Mouse (Mus musculus) spleen, adult 18-20 months (tissue): ENCODE results near the gene Atp8b3.

ENCODE experiments used
- DNase-seq, 2 experiments: peaks; one replicate each; pipeline ENCODE4 v3.0.0; 2022; ENCODE audit warnings: mixed read lengths in 2 of 2

The Atp8b3 gene

DNA sequence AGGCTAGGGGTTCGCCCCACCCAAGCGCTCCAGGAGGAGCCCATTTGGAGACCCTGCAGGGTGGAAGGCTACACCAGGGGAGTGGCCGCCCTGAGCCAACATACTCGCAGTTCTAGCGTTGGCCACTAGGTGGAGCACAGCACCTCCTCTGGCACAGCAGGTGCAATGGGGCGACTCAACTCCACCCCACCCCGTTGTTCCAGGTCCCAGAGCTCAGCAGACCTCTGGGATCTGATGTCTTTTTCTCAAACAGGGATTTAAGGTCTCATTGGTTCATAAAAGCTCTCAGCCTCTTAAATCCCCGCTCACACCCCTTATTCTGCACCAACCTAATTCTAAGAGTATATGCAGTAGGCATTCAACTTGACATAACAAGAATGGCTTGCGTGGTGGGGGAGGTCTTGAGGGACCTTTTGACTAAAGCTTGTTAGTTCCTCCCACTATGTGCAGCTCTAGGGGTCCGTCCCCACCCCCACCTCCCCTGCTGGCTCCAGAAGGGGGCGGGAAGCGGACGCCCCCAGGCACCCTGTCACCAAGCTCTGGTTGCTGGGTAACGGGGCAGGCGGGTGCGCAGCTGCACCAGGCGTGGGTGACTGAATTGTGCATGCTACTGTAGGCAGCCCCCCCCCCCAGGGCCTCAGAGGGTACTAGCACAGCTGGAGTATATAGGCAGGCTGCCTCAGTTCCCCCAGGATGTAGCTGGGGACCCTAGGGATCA, 27.6 kb upstream of the Atp8b3 start:
- peak; percentile 77 to 91 for DNase-seq

DNA sequence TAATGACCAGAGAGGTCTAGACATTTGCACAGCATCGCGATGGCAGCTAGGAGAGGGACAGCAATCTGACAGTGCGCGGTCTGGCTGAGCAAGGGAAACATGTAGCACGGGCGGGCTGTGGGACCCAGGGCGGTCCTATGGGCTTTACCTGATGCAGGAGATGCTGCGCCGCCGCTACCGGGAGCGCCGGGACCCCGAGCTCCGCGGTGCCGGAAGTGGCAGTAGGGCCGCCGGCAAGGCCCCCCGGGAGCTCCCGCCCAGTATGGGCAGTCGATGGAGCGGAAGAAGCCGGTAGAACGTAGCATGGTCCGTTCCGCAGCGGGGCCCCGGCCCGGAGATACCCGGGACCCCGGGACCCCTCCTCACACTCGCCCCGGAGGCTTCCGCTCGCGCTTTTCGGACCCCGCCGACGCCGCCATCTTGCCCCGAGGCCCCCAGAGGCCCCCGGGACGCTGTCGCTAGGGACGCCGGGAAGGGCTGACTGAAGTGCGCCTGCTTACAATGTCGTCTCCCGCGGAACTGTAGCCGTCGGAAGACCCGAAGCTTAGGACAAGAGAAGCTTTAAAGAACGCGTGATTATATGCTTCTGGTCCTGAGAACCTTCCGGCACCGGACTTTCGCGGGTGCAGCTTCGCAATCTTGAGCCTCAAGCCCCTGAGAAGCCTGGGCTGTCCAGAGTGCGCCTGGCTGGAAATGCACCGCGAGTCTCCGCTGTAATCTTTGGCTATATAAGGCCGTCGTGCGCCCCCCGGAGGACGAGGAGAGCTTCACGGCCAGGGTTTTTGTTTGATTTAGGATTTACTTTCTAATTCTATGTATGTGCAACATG, 22.4 kb upstream of the Atp8b3 start, which contains the start of gene Rexo1:
Gene Rexo1, minus strand, starts transcription at position 445 of the 829 bp plus-strand sequence.
- peak; percentile 83 to 95 for DNase-seq

- no peak for DNase-seq
Measured at GRCm38 (mm10) chr10:80560621-80561020, 21.7 kb upstream of the Atp8b3 start.

DNA sequence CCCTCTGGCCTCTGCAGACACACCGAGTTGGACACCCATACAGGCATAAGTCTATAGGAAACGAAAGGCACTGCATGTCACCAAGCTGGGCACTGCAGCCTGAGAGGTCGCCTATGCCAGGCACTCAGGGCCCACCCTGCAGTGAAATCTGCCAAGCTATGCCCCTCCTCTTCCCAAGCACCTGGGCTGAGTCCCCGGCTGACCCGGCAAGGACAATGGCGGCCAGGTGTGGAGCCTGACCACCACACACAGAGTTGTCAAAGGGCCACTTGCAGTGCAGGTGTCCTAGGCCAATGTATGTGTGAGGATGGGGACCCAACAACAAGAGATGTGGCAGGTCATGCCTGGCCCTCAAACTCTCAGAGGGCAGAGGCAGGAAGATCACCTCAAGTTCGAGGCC, 20.5 kb upstream of the Atp8b3 start:
- DNase-seq: no peak

GRCm38 (mm10) chr10:80557346-80557965, 18.5 kb upstream of the Atp8b3 start:
- peak in 1 of 2 experiments; percentile 65 for DNase-seq

DNA sequence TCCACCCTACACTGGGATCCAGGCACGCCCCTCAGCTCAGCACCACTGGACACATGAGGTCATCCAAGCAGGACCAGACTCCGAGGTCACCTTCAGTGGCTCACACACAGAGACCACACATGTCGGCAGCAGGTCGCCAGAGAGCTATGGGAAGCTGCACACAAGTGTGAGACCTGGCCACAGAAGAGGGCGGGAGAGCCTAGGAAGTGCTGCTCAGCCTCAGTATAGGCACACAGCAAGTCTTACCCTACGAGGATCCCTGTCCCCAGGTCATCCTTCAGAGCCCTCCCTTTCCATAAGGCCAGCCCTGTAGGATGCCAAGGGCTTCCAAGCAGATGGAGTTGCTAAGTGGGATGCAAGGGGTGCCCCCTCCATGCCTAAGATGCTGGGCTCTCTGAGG, 15.1 kb upstream of the Atp8b3 start:
- no peak for DNase-seq

DNA sequence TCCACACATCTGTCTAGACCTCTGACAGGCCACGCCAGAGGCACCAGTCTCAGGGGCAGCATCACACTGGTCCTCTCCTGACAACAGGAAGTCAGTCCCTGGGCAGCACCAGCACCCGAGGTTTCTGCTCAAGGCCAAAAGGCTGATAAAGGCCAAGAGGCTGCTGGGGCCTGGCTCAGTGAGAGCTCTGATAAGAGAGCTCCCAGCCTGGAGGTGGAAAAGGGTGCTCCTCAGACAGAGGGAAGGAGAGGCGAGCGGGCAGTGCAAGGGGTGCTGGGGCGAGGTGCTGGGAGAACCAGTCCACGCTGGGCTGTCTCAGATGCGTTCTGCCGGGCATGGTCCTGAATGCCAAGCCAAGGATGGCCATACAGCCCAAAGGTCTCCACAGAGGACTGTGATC, 14.7 kb upstream of the Atp8b3 start:
- DNase-seq: no peak

GRCm38 (mm10) chr10:80552364-80552763, 13.4 kb upstream of the Atp8b3 start:
- DNase-seq: no peak

- no peak for DNase-seq
Measured at GRCm38 (mm10) chr10:80549279-80549678, 10.4 kb upstream of the Atp8b3 start.

- peak; percentile 42 to 61 for DNase-seq
Measured at GRCm38 (mm10) chr10:80548428-80549006, 9.6 kb upstream of the Atp8b3 start.

GRCm38 (mm10) chr10:80547539-80547938, 8.6 kb upstream of the Atp8b3 start:
- no peak for DNase-seq

GRCm38 (mm10) chr10:80546945-80547344, 8.0 kb upstream of the Atp8b3 start:
- DNase-seq: no peak

- no peak for DNase-seq
Measured at GRCm38 (mm10) chr10:80545590-80545989, 6.7 kb upstream of the Atp8b3 start.

GRCm38 (mm10) chr10:80543873-80544272, 4.9 kb upstream of the Atp8b3 start:
- DNase-seq: no peak

GRCm38 (mm10) chr10:80539493-80539892, 569 bp upstream of the Atp8b3 start:
- no peak for DNase-seq

DNA sequence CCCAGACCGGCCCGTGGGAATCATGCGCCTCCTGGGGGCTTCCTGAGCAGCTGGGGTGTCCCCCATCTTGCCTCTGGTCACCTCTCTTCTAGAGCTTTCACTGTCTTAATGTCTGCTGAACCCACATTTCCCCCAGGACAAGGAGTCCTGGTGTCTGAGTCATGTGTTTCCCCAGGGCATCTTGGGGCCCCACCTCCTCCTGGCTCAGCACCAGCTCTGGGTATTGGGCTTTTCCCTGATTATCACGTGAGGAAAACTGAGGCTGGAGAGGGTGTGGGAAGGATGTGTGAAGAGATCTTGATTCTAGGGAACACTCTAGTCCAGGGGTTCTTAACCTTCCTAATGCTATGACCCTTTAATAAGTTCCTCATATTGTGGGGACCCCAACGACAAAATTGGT, 744 bp downstream of the Atp8b3 start:
- no peak for DNase-seq

GRCm38 (mm10) chr10:80535711-80536110, 3.2 kb downstream of the Atp8b3 start:
- no peak for DNase-seq

DNA sequence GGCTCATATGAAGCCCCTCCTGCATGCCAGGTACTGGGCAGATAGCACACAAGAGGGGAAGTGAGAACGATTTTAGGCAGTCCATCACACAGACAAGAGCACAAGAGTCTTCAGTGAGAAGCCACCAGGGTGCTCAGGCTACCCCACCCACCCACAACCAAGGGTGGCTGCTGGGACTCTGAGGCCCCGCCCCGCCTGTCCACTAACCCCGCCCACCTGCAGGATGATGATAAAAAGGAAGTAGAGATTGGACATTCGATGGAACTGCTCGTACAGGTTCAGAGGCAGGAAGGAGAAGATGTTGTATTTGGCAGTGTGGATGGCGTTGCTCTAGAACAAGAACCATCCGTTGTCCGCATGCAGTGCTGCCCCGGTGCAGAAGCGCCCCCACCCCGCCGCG, 3.9 kb downstream of the Atp8b3 start:
- peak; percentile 42 to 50 for DNase-seq

- DNase-seq: no peak
Measured at GRCm38 (mm10) chr10:80533704-80534103, 5.2 kb downstream of the Atp8b3 start.

DNA sequence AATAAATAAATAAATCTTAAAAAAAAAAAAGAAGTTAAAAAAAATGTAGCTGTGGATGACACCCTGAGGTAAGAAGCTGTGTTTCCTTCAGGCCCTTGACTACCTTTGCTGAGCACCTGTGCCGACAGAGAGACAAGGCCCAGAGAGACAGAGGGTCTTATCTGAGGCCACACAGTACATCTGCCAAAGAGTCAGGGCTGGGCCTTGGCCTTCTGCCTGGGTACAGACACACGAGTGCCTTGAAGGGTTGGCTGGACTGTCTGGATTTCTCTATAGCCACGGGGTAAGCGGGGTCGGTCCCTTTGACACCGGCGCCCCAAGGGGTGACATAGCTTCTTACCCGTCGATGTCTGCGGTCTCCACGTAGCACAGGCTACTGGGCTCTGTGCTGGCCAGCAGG, 6.1 kb downstream of the Atp8b3 start:
- DNase-seq: no peak

DNA sequence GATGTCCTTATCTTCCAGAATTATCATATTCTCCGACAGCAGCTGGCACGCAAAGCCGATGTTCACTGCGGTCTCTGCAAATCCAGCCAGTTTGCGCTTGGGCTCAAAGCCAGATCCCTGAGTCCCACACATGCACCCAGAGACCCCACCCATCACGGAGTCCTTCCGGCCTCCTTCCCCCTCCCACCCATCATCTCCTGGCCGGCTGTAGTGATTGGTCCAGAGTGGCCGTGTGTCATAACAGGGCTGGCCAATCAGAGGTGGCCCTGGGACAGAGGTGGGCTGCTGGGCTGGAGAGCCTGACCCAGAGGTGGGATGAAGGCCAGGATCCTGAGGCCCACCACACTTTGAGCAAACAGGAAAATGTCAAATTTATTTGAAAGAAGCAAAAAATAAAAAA, 12.8 kb downstream of the Atp8b3 start:
- DNase-seq: no peak

GRCm38 (mm10) chr10:80523299-80523698, 15.6 kb downstream of the Atp8b3 start:
- no peak for DNase-seq

- no peak for DNase-seq
Measured at GRCm38 (mm10) chr10:80519287-80519686, 19.6 kb downstream of the Atp8b3 start.
